Mouse (Mus musculus) lung, embryonic 14.5 days (tissue): Measurements from ENCODE around the gene Tshz2. TPM values are rescaled to one million over a fixed set of nuclear protein-coding genes. Genes with fewer than 3 reads are reported as not detected.

Source experiments
- ATAC-seq: fragments of 200-750 bp; cut with Nextera tagmentation; 2 replicates; pipeline ENCODE4 v1.8.0; 2017; ENCODE audit warnings: mild to moderate bottlenecking, moderate TSS enrichment, moderate library complexity; ENCODE audit not compliant: insufficient read depth
- DNase-seq: peaks from one replicate; pipeline ENCODE4 v3.0.0-alpha.2; 2015
- H3K27ac ChIP-seq: fragments of 300-500 bp; sonication (generic); 2 replicates; pipeline ENCODE4 v1.5.1; 2014; ENCODE audit warnings: low read depth, mild to moderate bottlenecking, moderate library complexity
- H3K27me3 ChIP-seq: fragments of 300-500 bp; sonication (generic); 2 replicates; pipeline ENCODE4 v1.6.1; 2014; ENCODE audit warnings: low read length, control low read depth; ENCODE audit not compliant: insufficient read depth
- H3K36me3 ChIP-seq: fragments of 300-500 bp; sonication (generic); 2 replicates; pipeline ENCODE4 v1.6.1; 2014; ENCODE audit warnings: control low read depth; ENCODE audit not compliant: insufficient read depth
- H3K4me1 ChIP-seq: fragments of 300-500 bp; sonication (generic); 2 replicates; pipeline ENCODE4 v1.6.1; 2014; ENCODE audit warnings: antibody characterized with exemption, control low read depth; ENCODE audit not compliant: insufficient read depth
- H3K4me2 ChIP-seq: fragments of 300-500 bp; sonication (generic); 2 replicates; pipeline ENCODE4 v1.6.1; 2014; ENCODE audit warnings: mild to moderate bottlenecking
- H3K4me3 ChIP-seq: fragments of 300-500 bp; sonication (generic); 2 replicates; pipeline ENCODE4 v1.5.1; 2014; ENCODE audit warnings: low read depth, low read length
- H3K9ac ChIP-seq: fragments of 300-500 bp; sonication (generic); 2 replicates; pipeline ENCODE4 v1.6.1; 2014
- H3K9me3 ChIP-seq: fragments of 300-500 bp; sonication (generic); 2 replicates; pipeline ENCODE4 v1.6.1; 2016; ENCODE audit warnings: low read depth, low read length, control low read depth
- CTCF ChIP-seq: IDR thresholded peaks from 2 replicates; pipeline ENCODE4 v1.5.1; 2016; ENCODE audit warnings: antibody characterized with exemption, low read depth
- WGBS: fragments of 180-500 bp; shearing (Covaris S2); extraction: QIAGEN DNeasy Blood & Tissue Kit; methylation state at CpG from one replicate; pipeline ENCODE4 v1.1.7; 2014; 5-methylcytosine and 5-hydroxymethylcytosine counted together
- polyA plus RNA-seq: library from polyadenylated mRNA; unstranded; fragments of >200 nt; fragmentation: Nextera tagmentation; extraction: Ambion mirVana; gene quantifications from 2 replicates; pipeline ENCODE4 v1.2.1, GENCODE M21; 2014

Tshz2 gene
- polyA plus RNA-seq, 1 experiment from 2014 or later, result 8.9 TPM

GRCm38 (mm10) chr2:170002594-170003504 lies 370.0 kb downstream of the Tshz2 start:
- Histone ChIP-seq H3K4me2 (peak overlapping the region; percentile 60), H3K27me3 (no peaks in the 10 kb centered on the region), H3K27ac (peak overlapping the region; percentile 25; the same call in 1 of the 2 replicates), H3K9me3 (no peaks in the 10 kb centered on the region), H3K9ac (0 out of 2 replicates have a peak overlapping the region, but pooled peaks have one; percentile 2), H3K36me3 (no peaks in the 10 kb centered on the region), H3K4me1 (0 out of 2 replicates have a peak, but pooled peaks cover 9% of the 10 kb centered on the region), H3K4me3 (peak overlapping the region; percentile 8)
- WGBS, result 18% methylated on average over 25 of the region's 25 CpGs
- DNase-seq (peak; percentile 86), ATAC-seq (peak; percentile 75)
- peak; percentile 52 for TF ChIP-seq CTCF

GRCm38 (mm10) chr2:170003666-170004065 lies 370.9 kb downstream of the Tshz2 start:
- H3K27ac ChIP-seq, result peak overlapping the region; percentile 25; the same call in 1 of the 2 replicates
- no peak for TF ChIP-seq CTCF
- H3K27me3 ChIP-seq, result no peaks in the 10 kb centered on the region
- no peak overlapping the region for H3K9ac ChIP-seq
- 64% methylated on average over 8 of the region's 8 CpGs for WGBS
- DNase-seq (no peak), ATAC-seq (no peak)
- H3K36me3 ChIP-seq, result no peaks in the 10 kb centered on the region
- H3K4me1 ChIP-seq, result 0 out of 2 replicates have a peak, but pooled peaks cover 6% of the 10 kb centered on the region
- H3K4me2 ChIP-seq, result peak overlapping the region; percentile 60
- no peak overlapping the region for H3K4me3 ChIP-seq
- no peaks in the 10 kb centered on the region for H3K9me3 ChIP-seq

- H3K4me2 ChIP-seq, result no peak overlapping the region
- 70% methylated on average over 8 of the region's 8 CpGs for WGBS
- 0 out of 2 replicates have a peak, but pooled peaks cover 3% of the 10 kb centered on the region for H3K4me1 ChIP-seq
- no peaks in the 10 kb centered on the region for H3K27me3 ChIP-seq
- no peaks in the 10 kb centered on the region for H3K36me3 ChIP-seq
- H3K4me3 ChIP-seq, result no peak overlapping the region
- H3K9ac ChIP-seq, result no peak overlapping the region
- TF ChIP-seq CTCF, result no peak
- ATAC-seq (no peak), DNase-seq (no peak)
- no peaks in the 10 kb centered on the region for H3K9me3 ChIP-seq
- peak overlapping the region; percentile 38; the same call in 1 of the 2 replicates for H3K27ac ChIP-seq
These were observed 374.0 kb downstream of the Tshz2 start for GRCm38 (mm10) chr2:170006829-170007228.

GRCm38 (mm10) chr2:170007426-170007958 lies 374.7 kb downstream of the Tshz2 start:
- Histone ChIP-seq H3K4me3 (no peak overlapping the region), H3K27me3 (no peaks in the 10 kb centered on the region), H3K27ac (no peak overlapping the region; the same call in 1 of the 2 replicates), H3K4me1 (0 out of 2 replicates have a peak, but pooled peaks cover 5% of the 10 kb centered on the region), H3K9me3 (no peaks in the 10 kb centered on the region), H3K4me2 (no peak overlapping the region), H3K9ac (no peak overlapping the region), H3K36me3 (no peaks in the 10 kb centered on the region)
- DNase-seq (peak; percentile 70), ATAC-seq (no peak)
- TF ChIP-seq CTCF, result no peak
- WGBS, result 72% methylated on average over 6 of the region's 6 CpGs

- WGBS, result 68% methylated on average over 11 of the region's 11 CpGs
- no peak overlapping the region for H3K9ac ChIP-seq
- H3K4me1 ChIP-seq, result 0 out of 2 replicates have a peak, but pooled peaks cover 5% of the 10 kb centered on the region
- no peak for TF ChIP-seq CTCF
- DNase-seq, result no peak
- H3K4me2 ChIP-seq, result no peak overlapping the region
- no peak overlapping the region for H3K4me3 ChIP-seq
- H3K27me3 ChIP-seq, result no peaks in the 10 kb centered on the region
- no peak overlapping the region for H3K27ac ChIP-seq
- ATAC-seq, result no peak
- no peaks in the 10 kb centered on the region for H3K36me3 ChIP-seq
- no peaks in the 10 kb centered on the region for H3K9me3 ChIP-seq
These were observed 376.9 kb downstream of the Tshz2 start for GRCm38 (mm10) chr2:170009729-170010128.

GRCm38 (mm10) chr2:170011858-170012257 lies 379.0 kb downstream of the Tshz2 start:
- 0 out of 2 replicates have a peak, but pooled peaks cover 5% of the 10 kb centered on the region for H3K4me1 ChIP-seq
- WGBS, result 52% methylated on average over 8 of the region's 8 CpGs
- no peaks in the 10 kb centered on the region for H3K36me3 ChIP-seq
- H3K27me3 ChIP-seq, result no peaks in the 10 kb centered on the region
- H3K4me2 ChIP-seq, result no peak overlapping the region
- no peak overlapping the region for H3K9ac ChIP-seq
- no peak overlapping the region for H3K27ac ChIP-seq
- ATAC-seq (no peak), DNase-seq (peak; percentile 32)
- no peaks in the 10 kb centered on the region for H3K9me3 ChIP-seq
- no peak overlapping the region for H3K4me3 ChIP-seq
- TF ChIP-seq CTCF, result no peak

- WGBS, result 34% methylated on average over 6 of the region's 6 CpGs
- no peak for TF ChIP-seq CTCF
- H3K4me3 ChIP-seq, result no peak overlapping the region
- no peaks in the 10 kb centered on the region for H3K4me1 ChIP-seq
- ATAC-seq (no peak), DNase-seq (no peak)
- no peak overlapping the region for H3K9ac ChIP-seq
- H3K27ac ChIP-seq, result no peak overlapping the region
- no peaks in the 10 kb centered on the region for H3K9me3 ChIP-seq
- no peaks in the 10 kb centered on the region for H3K36me3 ChIP-seq
- H3K4me2 ChIP-seq, result no peak overlapping the region
- H3K27me3 ChIP-seq, result no peaks in the 10 kb centered on the region
These were observed 384.5 kb downstream of the Tshz2 start for GRCm38 (mm10) chr2:170017302-170017701.
